Mouse (Mus musculus) hematopoietic multipotent progenitor cell, adult 10-12 weeks (in vitro differentiated cells): ENCODE data around the gene Rab3il1. TPM values are rescaled to one million over a fixed set of nuclear protein-coding genes. Genes with fewer than 3 reads are reported as not detected.

ENCODE experiments used
- polyA plus RNA-seq: library from polyadenylated mRNA; stranded (reverse); fragments of >175 nt; gene quantifications from 2 replicates; pipeline ENCODE4 v1.2.3, GENCODE M21; 2012; ENCODE audit warnings: low replicate concordance

Rab3il1 gene
- 18.2 and 63.8 TPM in 2 replicates for polyA plus RNA-seq

GRCm38 (mm10) chr19:10001206-10001969 is at the start of gene Rab3il1, which contains the start of gene Best1:
Rab3il1 (plus strand) TSS chr19:10001669.
Best1 (minus strand) TSS chr19:10001633.

GRCm38 (mm10) chr19:9980258-9980657 is 21.2 kb upstream of the Rab3il1 start, which contains the start of gene Fth1:
Fth1 (plus strand) TSS chr19:9980598.

GRCm38 (mm10) chr19:10041388-10042148 is 40.1 kb downstream of the Rab3il1 start, which contains the start of gene Fads3:
Fads3 (plus strand) TSS chr19:10041569.

Other genes starting within 250 kb of the Rab3il1 start
- gene Scgb2a2, start 154.1 kb upstream of the Rab3il1 start, polyA plus RNA-seq = not detected in 2 replicates
- gene Incenp, start 102.1 kb upstream of the Rab3il1 start, polyA plus RNA-seq = 37.4 and 51.8 TPM in 2 replicates
- 11,016 and 13,838 TPM in 2 replicates for gene Fth1, start 21.1 kb upstream of the Rab3il1 start, polyA plus RNA-seq
- gene Best1, start within 50 bp of the Rab3il1 start, polyA plus RNA-seq = not detected in 2 replicates
- 9.5 and 27.9 TPM in 2 replicates for gene Fads3, start 39.9 kb downstream of the Rab3il1 start, polyA plus RNA-seq
- 6.4 and 8.0 TPM in 2 replicates for gene Fads2, start 100.1 kb downstream of the Rab3il1 start, polyA plus RNA-seq
- 22.7 and 28.9 TPM in 2 replicates for gene Fads1, start 181.2 kb downstream of the Rab3il1 start, polyA plus RNA-seq
- gene Tmem258, start 202.3 kb downstream of the Rab3il1 start, polyA plus RNA-seq = 7.9 and 23.8 TPM in 2 replicates
- gene Fen1, start 202.5 kb downstream of the Rab3il1 start, polyA plus RNA-seq = 8.9 and 33.0 TPM in 2 replicates
- gene Myrf, start 239.1 kb downstream of the Rab3il1 start, polyA plus RNA-seq = 0.21 TPM in 2 replicates